Mouse (Mus musculus): ENCODE measurements around the gene Ppm1e. TPM values are rescaled to one million over a fixed set of nuclear protein-coding genes. Genes with fewer than 3 reads are reported as not detected.

Gene Ppm1e
- total and polyA plus RNA-seq, 2 experiments from 2014 or later, result 4.3 to 10.3 TPM

DNA sequence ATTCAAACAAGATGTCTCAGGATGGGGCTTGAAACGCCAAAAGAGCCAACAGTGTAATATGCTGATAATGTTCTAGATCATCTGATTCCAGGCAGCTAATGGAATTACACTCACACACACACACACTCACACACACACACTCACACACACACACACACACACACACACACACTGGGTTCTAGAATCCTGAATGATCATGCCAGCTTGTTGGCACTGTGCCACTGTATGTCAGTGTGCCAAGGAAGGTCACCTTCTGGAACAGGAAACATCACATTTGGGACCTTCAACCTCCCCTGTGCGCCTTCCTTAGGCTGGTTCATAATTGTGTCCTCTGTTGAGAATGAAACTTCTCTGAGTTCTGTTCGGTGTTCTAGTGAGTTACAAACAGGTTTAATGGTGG, 136.1 kb downstream of the Ppm1e start:
- Histone ChIP-seq H3K4me1 (ENCODE audit: control insufficient read depth, insufficient read depth) (0 out of 2 replicates have a peak, but pooled peaks cover 3% of the 10 kb centered on the region), H3K36me3 (replicated peaks; ENCODE audit: control insufficient read depth, insufficient read depth, low read length) (peaks cover 39% of the 10 kb centered on the region), H3K4me3 (ENCODE audit: low read depth, low read length) (no peak overlapping the region), H3K9ac (replicated peaks; ENCODE audit: low read depth, low read length) (no peak overlapping the region), H3K9me3 (replicated peaks; ENCODE audit: control insufficient read depth, low read length) (no peaks in the 10 kb centered on the region), H3K4me2 (ENCODE audit: low read depth, low read length) (no peak overlapping the region), H3K27me3 (ENCODE audit: control insufficient read depth, insufficient read depth, low read length) (no peaks in the 10 kb centered on the region), H3K27ac (ENCODE audit: low read depth) (no peak overlapping the region)
- ATAC-seq (ENCODE audit: insufficient read depth, low read depth) (no peak), DNase-seq (ENCODE audit: low spot score) (no peak)
- TF ChIP-seq EP300 (IDR thresholded peaks at IDR 0.05; ENCODE audit: low read depth) (no peak), CTCF (IDR thresholded peaks at IDR 0.05; ENCODE audit: low read depth) (no peak)
- 84% methylated on average over 3 of the region's 3 CpGs for WGBS

DNA sequence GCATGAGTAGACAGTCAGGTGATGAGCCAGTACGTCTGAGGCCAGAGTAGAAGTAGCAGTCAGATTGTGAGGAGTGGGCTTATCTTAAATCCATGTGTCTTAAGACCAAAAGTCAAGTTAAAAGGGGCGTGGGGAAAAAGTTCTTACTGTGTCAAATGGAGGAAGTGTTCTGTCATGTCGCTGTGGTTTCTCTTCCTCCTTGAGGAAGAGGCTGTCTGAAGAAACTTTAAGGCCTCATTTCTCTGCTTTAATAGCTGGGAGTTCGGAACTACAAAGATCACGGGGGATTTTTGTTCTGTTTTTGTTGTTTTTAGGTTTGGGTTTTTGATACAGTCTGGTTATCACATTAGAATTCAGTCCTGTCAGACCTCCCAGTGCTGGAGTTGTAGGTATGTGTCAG, 146.5 kb downstream of the Ppm1e start:
- TF ChIP-seq CTCF (IDR thresholded peaks at IDR 0.05; ENCODE audit: low read depth), result no peak
- TF ChIP-seq EP300 (IDR thresholded peaks at IDR 0.05; ENCODE audit: low read depth), result no peak
- no peak for DNase-seq (ENCODE audit: low spot score)
- H3K27ac ChIP-seq (ENCODE audit: low read depth), result no peak overlapping the region
- H3K9ac ChIP-seq (replicated peaks; ENCODE audit: low read depth, low read length), result no peak overlapping the region
- no peaks in the 10 kb centered on the region for H3K9me3 ChIP-seq (replicated peaks; ENCODE audit: control insufficient read depth, low read length)
- 0 out of 2 replicates have a peak, but pooled peaks cover 10% of the 10 kb centered on the region for H3K36me3 ChIP-seq (replicated peaks; ENCODE audit: control insufficient read depth, insufficient read depth, low read length)
- 61% methylated on average over 5 of the region's 5 CpGs for WGBS
- no peak overlapping the region for H3K4me3 ChIP-seq (ENCODE audit: low read depth, low read length)
- H3K4me2 ChIP-seq (ENCODE audit: low read depth, low read length), result no peak overlapping the region
- no peaks in the 10 kb centered on the region for H3K4me1 ChIP-seq (ENCODE audit: control insufficient read depth, insufficient read depth)
- no peak for ATAC-seq (ENCODE audit: insufficient read depth, low read depth)
- H3K27me3 ChIP-seq (ENCODE audit: control insufficient read depth, insufficient read depth, low read length), result no peaks in the 10 kb centered on the region

Other genes with a start within 250 kb of the Ppm1e start
- 19.7 and 28.9 TPM in 2 replicates for gene Ska2, start 249.8 kb downstream of the Ppm1e start, total RNA-seq (2014; rRNA removed; ENCODE audit: low replicate concordance)
- gene Ska2, start 249.8 kb downstream of the Ppm1e start, polyA plus RNA-seq (2015; fragmentation: Nextera tagmentation; extraction: Ambion mirVana), result 25.8 and 25.9 TPM in 2 replicates
- 10.8 and 14.7 TPM in 2 replicates for gene Trim37, start 231.9 kb downstream of the Ppm1e start, total RNA-seq (2014; rRNA removed; ENCODE audit: low replicate concordance)
- 5.8 and 7.5 TPM in 2 replicates for gene Trim37, start 231.9 kb downstream of the Ppm1e start, polyA plus RNA-seq (2015; fragmentation: Nextera tagmentation; extraction: Ambion mirVana)
- gene Rad51c, start 45.9 kb upstream of the Ppm1e start, total RNA-seq (2014; rRNA removed; ENCODE audit: low replicate concordance), result 3.7 and 6.9 TPM in 2 replicates
- 4.7 and 5.2 TPM in 2 replicates for gene Rad51c, start 45.9 kb upstream of the Ppm1e start, polyA plus RNA-seq (2015; fragmentation: Nextera tagmentation; extraction: Ambion mirVana)
- gene Tex14, start 46.0 kb upstream of the Ppm1e start, total RNA-seq (2014; rRNA removed; ENCODE audit: low replicate concordance), result 0.04 and 0.46 TPM in 2 replicates
- gene Tex14, start 46.0 kb upstream of the Ppm1e start, polyA plus RNA-seq (2015; fragmentation: Nextera tagmentation; extraction: Ambion mirVana), result 0.22 TPM in 1 of 2 replicates, not detected in the other
- not detected in 2 replicates for gene Gm11492, start 207.6 kb upstream of the Ppm1e start, total RNA-seq (2014; rRNA removed; ENCODE audit: low replicate concordance)
- not detected in 2 replicates for gene Gm11492, start 207.6 kb upstream of the Ppm1e start, polyA plus RNA-seq (2015; fragmentation: Nextera tagmentation; extraction: Ambion mirVana)
- gene Sept4, start 209.9 kb upstream of the Ppm1e start, total RNA-seq (2014; rRNA removed; ENCODE audit: low replicate concordance), result 13.9 and 20.6 TPM in 2 replicates
- 47.8 and 49.1 TPM in 2 replicates for gene Sept4, start 209.9 kb upstream of the Ppm1e start, polyA plus RNA-seq (2015; fragmentation: Nextera tagmentation; extraction: Ambion mirVana)
- 12.4 and 17.3 TPM in 2 replicates for gene Mtmr4, start 233.1 kb upstream of the Ppm1e start, total RNA-seq (2014; rRNA removed; ENCODE audit: low replicate concordance)
- gene Mtmr4, start 233.1 kb upstream of the Ppm1e start, polyA plus RNA-seq (2015; fragmentation: Nextera tagmentation; extraction: Ambion mirVana), result 6.0 and 7.0 TPM in 2 replicates

Data from heart, postnatal 0 days (tissue).